Mouse (Mus musculus) stomach, postnatal 0 days (tissue): ENCODE data around the gene Rbm38.

Source experiments
- CTCF ChIP-seq: IDR thresholded peaks from 2 replicates; pipeline ENCODE4 v1.5.1; 2016; ENCODE audit warnings: antibody characterized with exemption, low read depth, mild to moderate bottlenecking, moderate library complexity
- EP300 ChIP-seq: optimal IDR thresholded peaks from 2 replicates; pipeline ENCODE3; 2016; ENCODE audit warnings: antibody characterized with exemption

DNA sequence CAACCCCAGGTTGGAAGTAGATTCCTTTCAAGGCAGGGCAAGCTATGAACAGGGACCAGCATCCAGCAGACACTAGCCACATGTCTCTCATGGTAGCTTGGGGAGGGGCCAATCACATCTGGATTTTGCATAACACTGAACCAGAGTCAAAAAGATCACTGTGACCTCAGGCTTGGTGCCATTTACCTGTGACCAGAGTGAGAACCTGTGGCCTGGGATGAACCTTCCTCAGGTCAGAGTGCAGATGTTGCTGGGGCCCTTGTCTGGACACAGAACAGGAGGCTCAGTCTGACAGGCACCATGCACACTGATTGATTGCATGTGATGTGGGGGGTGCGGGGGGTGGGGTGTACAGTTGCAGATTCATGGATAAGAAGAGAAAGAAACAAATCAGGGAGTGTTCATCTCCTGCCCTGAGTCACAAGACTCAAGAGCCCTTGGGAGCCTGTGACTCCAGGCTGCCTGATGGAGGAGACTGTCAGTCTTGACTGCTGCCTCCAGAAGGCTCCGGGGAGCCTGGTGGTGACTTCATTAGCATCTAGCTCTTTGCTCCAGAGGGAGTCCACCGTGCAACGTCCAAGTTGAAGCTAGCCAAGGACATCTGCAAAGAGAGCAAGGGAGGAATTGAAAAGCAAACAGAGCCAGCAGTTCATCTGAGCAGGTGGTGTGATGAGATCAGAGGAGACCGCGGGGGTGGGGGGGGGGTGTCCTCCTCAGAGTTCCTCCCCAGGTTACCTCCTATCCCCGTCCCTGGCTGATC is 46.3 kb upstream of the Rbm38 start:
- TF ChIP-seq CTCF (no peak), EP300 (no peak)
